21 mouse cellular contexts compared by ENCODE assay signal in the genomic region with DNA sequence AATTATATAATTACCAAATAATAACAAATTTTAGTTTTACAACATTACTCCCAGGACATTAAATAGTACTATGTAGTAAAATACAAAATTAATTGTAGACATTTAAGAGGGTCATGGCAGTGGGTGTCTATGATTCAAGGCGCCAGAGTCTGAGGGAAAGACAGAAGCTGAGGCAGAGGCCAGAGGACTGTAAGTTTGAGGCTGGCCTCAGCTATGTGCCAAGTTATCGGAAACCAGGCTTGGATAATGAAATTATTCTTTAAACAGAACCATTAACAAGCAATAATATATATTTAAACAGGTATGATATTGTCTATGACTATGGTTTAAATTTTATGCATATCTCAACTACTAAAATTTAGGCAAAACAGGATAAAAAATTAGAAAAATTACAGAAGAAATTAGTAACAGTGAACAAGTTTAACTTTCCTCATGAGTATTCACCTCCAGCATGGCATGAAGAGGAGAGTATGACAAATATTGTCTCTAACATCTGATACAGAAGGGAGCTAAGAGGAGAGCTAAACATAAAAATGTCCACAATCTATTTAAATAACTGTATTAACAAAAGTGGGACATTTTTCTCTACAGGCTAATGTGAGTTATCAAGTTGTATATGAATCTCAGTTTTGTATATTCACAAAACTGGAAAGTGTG. TPM values are rescaled to one million over a fixed set of nuclear protein-coding genes. Genes with fewer than 3 reads are reported as not detected.
DNase-seq lines count a peak whose midpoint lies in the region; TF ChIP-seq lines count a peak whose summit lies in the region.
"Had no signal": no experiment of that assay in that cellular context is flagged by ENCODE, and none has a peak within 500 bp of the region (broad histone marks: within the 10 kb centered on the region; RNA-seq: fewer than 3 reads in every experiment).

No protein-coding gene starts in this region.

- H3K79me2 ChIP-seq in C2C12 (ENCODE audit: control insufficient read depth, insufficient read depth) (peaks cover 27% of the 10 kb centered on the region), macrophage (ENCODE audit: inconsistent target) (peaks cover 51% of the 10 kb centered on the region)

- H3K27ac ChIP-seq in macrophage: peak overlapping the region; percentile 79
- H3K27ac ChIP-seq: embryonic facial prominence, embryonic 10.5 days; embryonic facial prominence, embryonic 13.5 days; forebrain, embryonic 10.5 days; forebrain, embryonic 13.5 days; heart, embryonic 15.5 days; hindbrain, embryonic 14.5 days; hindbrain, postnatal 0 days had no signal

- peaks cover 3% of the 10 kb centered on the region for H3K79me3 ChIP-seq in C2C12 (ENCODE audit: low read depth)

- H3K4me3 ChIP-seq in C2C12 (ENCODE audit: insufficient read depth, poor library complexity, severe bottlenecking) (peak overlapping the region; percentile 30), macrophage (ENCODE audit: inconsistent target) (peak overlapping the region; percentile 45)
- H3K4me3 ChIP-seq: embryonic facial prominence, embryonic 10.5 days; embryonic facial prominence, embryonic 13.5 days; forebrain, embryonic 10.5 days; forebrain, embryonic 13.5 days; heart, embryonic 12.5 days; heart, embryonic 15.5 days had no signal

- 92% methylated on average over 2 of the region's 2 CpGs for WGBS in macrophage (ENCODE audit: missing documents)

- peak; percentile 56 for DNase-seq in NIH3T3 (ENCODE audit: low read depth)
- no peak for DNase-seq in left cerebral cortex, adult 8-10 months (ENCODE audit: low spot score in 2 of 2)
- no peak for DNase-seq in right cerebral cortex, adult 18-20 months
- DNase-seq in natural killer cell, adult 2 months (ENCODE audit: low spot score in 2 of 2): no peak
- DNase-seq: adrenal gland, postnatal 10 days; cerebellum, adult 11-12 months; cerebellum, adult 8-10 months; cerebellum, postnatal 10 days; cerebellum, postnatal 36 days; embryo, embryonic 11 days had no signal

- H3K36me3 ChIP-seq in C2C12 (ENCODE audit: control insufficient read depth, insufficient read depth): no peaks in the 10 kb centered on the region
- H3K36me3 ChIP-seq in macrophage (ENCODE audit: inconsistent target): 0 out of 2 replicates have a peak, but pooled peaks cover 4% of the 10 kb centered on the region
- H3K36me3 ChIP-seq: embryonic facial prominence, embryonic 10.5 days; embryonic facial prominence, embryonic 13.5 days; forebrain, embryonic 10.5 days; heart, embryonic 12.5 days; heart, embryonic 15.5 days had no signal

- TF ChIP-seq CTCF in C2C12 (IDR thresholded peaks at IDR 0.05; ENCODE audit: control insufficient read depth, insufficient read depth, insufficient read length): no peak

- H3K27me3 ChIP-seq in C2C12 (ENCODE audit: control insufficient read depth, insufficient read depth, insufficient read length): no peaks in the 10 kb centered on the region
- H3K27me3 ChIP-seq: embryonic facial prominence, embryonic 13.5 days; forebrain, embryonic 13.5 days; heart, embryonic 12.5 days; heart, embryonic 15.5 days had no signal

- no peak overlapping the region for H3ac ChIP-seq in C2C12 (ENCODE audit: control insufficient read depth, insufficient read length, low read depth)

TF ChIP-seq in C2C12, 6 proteins besides CTCF, POLR2A, EP300 and RAD21:
- no peak for TF ChIP-seq USF1 (IDR thresholded peaks at IDR 0.05; ENCODE audit: low read depth)
- TF ChIP-seq MAX (IDR thresholded peaks at IDR 0.05): no peak
- TF ChIP-seq FOSL1 (IDR thresholded peaks at IDR 0.05; ENCODE audit: insufficient read depth, low read length, poor library complexity, severe bottlenecking): no peak
- TF ChIP-seq MYOG (IDR thresholded peaks at IDR 0.05; ENCODE audit: control insufficient read depth, extremely low read depth, insufficient read length): no peak
- no peak for TF ChIP-seq CEBPB (IDR thresholded peaks at IDR 0.05; ENCODE audit: low read depth)
- TF ChIP-seq MYOD1 (IDR thresholded peaks at IDR 0.05; ENCODE audit: control insufficient read depth, insufficient read length, low read depth): no peak

RNA-seq across cellular contexts. Expression of a gene that starts 0.9 kb away (rescaled TPM):
- polyA plus RNA-seq in C2C12 (2012; fragmentation: generic; extraction: Trizol) (1.3 TPM), macrophage (2018) (272 to 390 TPM (median 361 TPM) in 3 replicates)
- total RNA-seq in macrophage (2018; cell fraction: chromatin; rRNA removed): 100 to 1,000 TPM in 23 of 26 experiments, 10 to 100 TPM in 3; 74.2 to 796 (median 409) TPM
- 1,000 to 10,000 TPM in 4 of 26 experiments, 100 to 1,000 TPM in 22; 193 to 1,156 (median 826) TPM for total RNA-seq in macrophage (2018; cell fraction: cytosol; rRNA removed)
- 100 to 1,000 TPM; 122 to 927 (median 619) TPM for total RNA-seq in macrophage (2018; cell fraction: nucleus; rRNA removed)
- under 1 TPM in 2 of 4 experiments, not detected in 2; 0.26 to 0.55 TPM for total RNA-seq in left cerebral cortex, adult 8-10 months (2022)
- total RNA-seq: hindbrain, postnatal 0 days; MEL had no signal

RNA-seq across cellular contexts. Expression of a gene that starts 30.4 kb away (rescaled TPM):
- 0.92 TPM for polyA plus RNA-seq in C2C12 (2012; fragmentation: generic; extraction: Trizol)
- total RNA-seq in macrophage (2018; cell fraction: chromatin; rRNA removed): 1,000 to 10,000 TPM in 16 of 26 experiments, 100 to 1,000 TPM in 10; 474 to 3,416 (median 1,495) TPM
- total RNA-seq in macrophage (2018; cell fraction: cytosol; rRNA removed): 100 to 1,000 TPM; 160 to 831 (median 434) TPM
- 1,000 to 10,000 TPM in 17 of 26 experiments, 100 to 1,000 TPM in 9; 385 to 3,141 (median 1,342) TPM for total RNA-seq in macrophage (2018; cell fraction: nucleus; rRNA removed)
- 117 to 429 TPM (median 360 TPM) in 3 replicates for polyA plus RNA-seq in macrophage (2018)
- 1 to 10 TPM; 1.1 to 1.6 (median 1.3) TPM for total RNA-seq in left cerebral cortex, adult 8-10 months (2022)
- total RNA-seq: MEL had no signal
- polyA plus RNA-seq: embryonic facial prominence, embryonic 10.5 days; forebrain, embryonic 10.5 days had no signal

RNA-seq across cellular contexts. Expression of a gene that starts 30.5 kb away (rescaled TPM):
- 1.5 TPM for polyA plus RNA-seq in C2C12 (2012; fragmentation: generic; extraction: Trizol)
- 1,000 to 10,000 TPM in 11 of 26 experiments, 100 to 1,000 TPM in 15; 213 to 3,206 (median 969) TPM for total RNA-seq in macrophage (2018; cell fraction: chromatin; rRNA removed)
- 100 to 1,000 TPM; 134 to 443 (median 306) TPM for total RNA-seq in macrophage (2018; cell fraction: cytosol; rRNA removed)
- 1,000 to 10,000 TPM in 11 of 26 experiments, 100 to 1,000 TPM in 15; 223 to 2,705 (median 951) TPM for total RNA-seq in macrophage (2018; cell fraction: nucleus; rRNA removed)
- 62.5 to 252 TPM (median 140 TPM) in 3 replicates for polyA plus RNA-seq in macrophage (2018)
- total RNA-seq in left cerebral cortex, adult 8-10 months (2022): under 1 TPM; 0.65 to 0.87 (median 0.69) TPM
- polyA plus RNA-seq: embryonic facial prominence, embryonic 10.5 days had no signal

Comparison
In these comparisons a context has a peak if more than half of its experiments do, and no peak if none do; other contexts are left out.
1. RNA of a gene that starts 0.9 kb away (polyA plus RNA-seq): 272 to 390 TPM in macrophage; 1.3 TPM in C2C12 (single experiment); every median in the first group is over 100 times any median in the second.
2. RNA of a gene that starts 30.4 kb away (polyA plus RNA-seq): 117 to 429 TPM in macrophage; 0.92 TPM in C2C12 (single experiment); every median in the first group is over 10 times any median in the second.
3. RNA of a gene that starts 30.5 kb away (polyA plus RNA-seq): 62.5 to 252 TPM in macrophage; 1.5 TPM in C2C12 (single experiment); every median in the first group is over 10 times any median in the second.